Mouse (Mus musculus) heart, embryonic 15.5 days (tissue): Measurements from ENCODE around the gene Dnajb8. TPM values are rescaled to one million over a fixed set of nuclear protein-coding genes. Genes with fewer than 3 reads are reported as not detected.

Source experiments
- ATAC-seq: fragments of 200-750 bp; cut with Nextera tagmentation; replicated peaks from 2 replicates; pipeline ENCODE4 v1.8.0; 2017; ENCODE audit warnings: low read depth, moderate TSS enrichment; ENCODE audit not compliant: insufficient number of reproducible peaks, insufficient read depth, low FRiP score
- H3K27ac ChIP-seq: fragments of 300-500 bp; sonication (generic); 2 replicates; pipeline ENCODE4 v1.5.1; 2015; ENCODE audit warnings: mild to moderate bottlenecking, inconsistent platforms
- H3K27me3 ChIP-seq: fragments of 300-500 bp; sonication (generic); 2 replicates; pipeline ENCODE4 v1.6.1; 2015; ENCODE audit warnings: inconsistent platforms
- H3K36me3 ChIP-seq: fragments of 300-500 bp; sonication (generic); 2 replicates; pipeline ENCODE4 v1.6.1; 2015; ENCODE audit warnings: mild to moderate bottlenecking, inconsistent platforms
- H3K4me1 ChIP-seq: fragments of 300-500 bp; sonication (generic); replicated peaks from 2 replicates; pipeline ENCODE4 v1.6.1; 2015; ENCODE audit warnings: inconsistent platforms
- H3K4me2 ChIP-seq: fragments of 300-500 bp; sonication (generic); 2 replicates; pipeline ENCODE4 v1.6.1; 2015; ENCODE audit warnings: inconsistent platforms, mild to moderate bottlenecking, moderate library complexity
- H3K4me3 ChIP-seq: fragments of 300-500 bp; sonication (generic); 2 replicates; pipeline ENCODE4 v1.5.1; 2015; ENCODE audit warnings: mild to moderate bottlenecking, inconsistent platforms
- H3K9ac ChIP-seq: fragments of 300-500 bp; sonication (generic); 2 replicates; pipeline ENCODE4 v1.6.1; 2015; ENCODE audit warnings: mild to moderate bottlenecking, inconsistent platforms
- H3K9me3 ChIP-seq: fragments of 300-500 bp; sonication (generic); replicated peaks from 2 replicates; pipeline ENCODE4 v1.6.1; 2016; ENCODE audit warnings: inconsistent platforms
- WGBS: fragments of 180-500 bp; shearing (Covaris S2); methylation state at CpG from one replicate; pipeline ENCODE4 v1.1.7; 2015; ENCODE audit warnings: mixed read lengths; 5-methylcytosine and 5-hydroxymethylcytosine counted together
- polyA plus RNA-seq: library from polyadenylated mRNA; unstranded; fragments of >200 nt; fragmentation: Nextera tagmentation; extraction: Ambion mirVana; gene quantifications from 2 replicates; pipeline ENCODE4 v1.2.1, GENCODE M21; 2015

The Dnajb8 gene
- polyA plus RNA-seq, 1 experiment from 2014 or later: not detected

DNA sequence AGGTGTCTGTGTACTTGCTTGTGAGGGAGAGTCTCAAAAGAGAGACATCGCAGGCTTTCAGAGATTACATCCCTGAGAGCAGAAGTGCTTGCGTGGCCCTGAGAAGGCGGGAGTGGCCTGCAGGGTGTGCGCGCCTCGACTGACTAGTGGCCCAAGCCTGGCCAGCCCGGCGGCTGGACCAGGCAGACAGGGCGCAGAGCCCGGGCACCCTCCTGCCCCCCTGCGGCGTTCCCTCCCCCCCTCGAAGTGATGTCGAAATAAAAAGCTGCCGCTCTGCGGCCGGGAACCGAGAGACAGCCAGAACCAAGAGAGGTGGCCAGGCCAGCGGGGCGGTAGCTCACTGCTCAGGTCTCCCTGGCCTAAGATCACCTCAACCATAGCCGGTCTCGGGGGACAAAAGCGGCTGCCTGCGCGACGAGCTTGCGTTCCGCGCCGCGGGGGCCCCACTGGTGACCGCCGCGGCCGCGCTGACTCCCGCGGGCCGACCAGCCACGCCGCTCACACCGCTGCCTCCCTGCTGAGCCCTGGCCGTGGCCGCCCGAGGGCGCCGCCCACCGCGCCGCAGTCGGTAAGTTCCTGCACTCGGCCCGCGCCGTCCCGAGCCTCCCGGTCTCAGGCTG lies 28.5 kb upstream of the Dnajb8 start, which contains the start of gene Gata2:
Gata2 (plus strand) TSS at position 459 of the 620 bp plus-strand sequence.
- no peaks in the 10 kb centered on the region for H3K9me3 ChIP-seq
- 3% methylated on average over 57 of the region's 57 CpGs for WGBS
- H3K4me2 ChIP-seq: peak within 1 kb of the TSS; percentile 74
- ATAC-seq: no peak
- peaks cover 54% of the 10 kb centered on the region for H3K4me1 ChIP-seq
- H3K9ac ChIP-seq: peak within 1 kb of the TSS; percentile 47
- H3K36me3 ChIP-seq: no peaks in the 10 kb centered on the region
- no peak within 1 kb of the TSS; the same call in 1 of the 2 replicates for H3K27ac ChIP-seq
- H3K27me3 ChIP-seq: peaks cover 99% of the 10 kb centered on the region
- peak within 1 kb of the TSS; percentile 43 for H3K4me3 ChIP-seq

DNA sequence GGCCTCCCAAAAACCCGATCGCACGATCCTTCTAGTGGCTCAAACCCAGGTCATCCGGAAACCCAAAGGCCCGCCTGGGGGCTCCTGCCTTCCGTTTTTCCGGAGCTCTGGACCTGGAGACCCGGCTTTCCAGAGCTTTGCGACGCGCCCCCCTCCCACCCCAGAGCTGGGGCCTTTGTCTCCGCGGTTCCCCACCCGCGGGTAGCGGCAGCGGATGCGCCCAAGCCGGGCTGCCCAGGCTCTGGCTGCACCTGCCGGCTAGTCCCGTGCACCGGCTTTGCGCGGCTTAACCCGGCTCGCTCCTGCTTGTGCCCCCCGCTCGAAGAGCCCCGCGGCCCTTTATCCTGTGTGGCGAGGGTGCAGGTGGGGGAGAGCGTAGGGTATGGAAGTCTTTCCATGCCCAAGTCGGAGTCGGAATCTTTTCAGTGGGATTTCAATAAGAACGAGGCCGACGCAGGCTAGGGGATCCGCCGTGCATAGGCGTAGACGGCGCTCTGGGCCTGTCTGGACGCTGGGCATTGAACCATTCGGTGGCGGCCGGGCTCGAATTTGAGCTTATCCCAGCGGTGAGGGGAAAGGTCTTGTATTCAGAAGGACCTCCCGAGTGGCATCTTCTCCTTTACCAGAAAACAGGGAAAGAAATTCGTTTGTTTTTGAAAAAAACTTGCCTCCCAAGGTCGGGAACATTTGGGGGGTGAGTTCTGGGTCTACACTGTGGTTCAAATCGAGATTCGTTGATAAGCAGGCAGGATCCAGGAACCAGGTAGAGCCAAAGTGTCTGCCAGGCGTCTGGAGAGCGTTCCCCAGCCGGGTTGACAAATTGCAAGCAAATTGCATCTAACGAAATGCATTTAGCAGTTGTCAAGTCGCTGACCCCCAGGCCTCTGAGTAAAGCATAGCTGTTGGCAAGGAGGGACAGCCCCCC lies 27.8 kb upstream of the Dnajb8 start:
- Histone ChIP-seq H3K36me3 (no peaks in the 10 kb centered on the region), H3K4me3 (peak overlapping the region; percentile 43), H3K4me2 (peak overlapping the region; percentile 74), H3K4me1 (peaks cover 58% of the 10 kb centered on the region), H3K27ac (no peak overlapping the region), H3K9me3 (no peaks in the 10 kb centered on the region), H3K9ac (peak overlapping the region; percentile 47; the same call in 1 of the 2 replicates), H3K27me3 (peaks cover 99% of the 10 kb centered on the region)
- 4% methylated on average over 58 of the region's 58 CpGs for WGBS
- ATAC-seq: no peak

DNA sequence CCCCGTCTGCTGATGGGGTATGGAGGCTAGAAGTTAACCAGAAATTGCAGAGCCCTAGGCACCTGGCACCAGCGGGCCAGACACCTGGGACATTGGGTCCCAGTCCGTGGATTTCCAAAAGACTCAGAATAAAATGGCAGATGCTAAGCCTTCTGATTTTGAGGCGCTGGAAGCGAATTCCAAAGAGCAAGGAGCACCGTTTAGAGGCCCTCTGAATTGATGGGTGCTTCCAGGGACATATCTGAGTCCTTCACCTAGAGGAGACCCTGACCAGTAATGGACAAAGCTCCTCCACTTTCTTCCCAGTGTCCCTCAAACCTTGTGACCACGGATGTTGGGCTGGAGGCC lies 27.1 kb upstream of the Dnajb8 start:
- ATAC-seq: no peak
- peaks cover 99% of the 10 kb centered on the region for H3K27me3 ChIP-seq
- peak overlapping the region; percentile 74; the same call in 1 of the 2 replicates for H3K4me2 ChIP-seq
- no peak overlapping the region for H3K4me3 ChIP-seq
- peaks cover 58% of the 10 kb centered on the region for H3K4me1 ChIP-seq
- no peaks in the 10 kb centered on the region for H3K36me3 ChIP-seq
- no peak overlapping the region for H3K27ac ChIP-seq
- no peak overlapping the region for H3K9ac ChIP-seq
- H3K9me3 ChIP-seq: no peaks in the 10 kb centered on the region
- WGBS: 21% methylated on average over 7 of the region's 7 CpGs

DNA sequence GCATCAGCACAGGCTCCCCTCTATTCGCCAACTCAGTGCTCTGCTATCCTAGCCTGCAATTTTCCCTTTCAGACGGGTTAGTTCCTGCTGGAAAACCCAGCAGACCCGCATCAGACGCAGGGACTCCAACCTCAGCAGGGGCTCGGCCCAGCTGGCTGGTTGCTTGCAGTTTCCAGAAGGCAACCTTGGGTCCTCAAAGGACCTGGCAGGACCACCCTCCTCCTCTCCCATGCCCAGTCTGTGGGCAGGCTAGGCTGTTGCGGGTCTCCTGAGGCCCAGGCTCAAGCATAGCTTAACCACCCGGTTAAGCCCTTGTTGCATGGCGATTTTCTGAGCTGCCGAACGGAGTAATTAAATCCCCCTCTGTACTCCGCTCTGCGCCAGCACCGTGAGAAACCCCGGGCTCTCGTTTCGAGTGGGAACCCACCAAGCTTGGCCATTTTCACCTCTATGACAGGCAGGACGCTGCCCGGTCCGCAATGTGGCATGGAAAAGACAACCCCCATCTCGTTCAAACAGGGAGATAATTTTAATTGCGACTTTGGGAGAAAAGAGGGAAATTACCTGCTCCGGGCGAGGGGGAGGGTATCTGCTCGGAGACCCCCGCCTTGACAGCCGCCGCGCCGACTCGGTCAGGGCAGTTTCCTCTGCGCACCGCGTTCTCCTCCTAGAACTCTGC lies 25.9 kb upstream of the Dnajb8 start:
- Histone ChIP-seq H3K36me3 (no peaks in the 10 kb centered on the region), H3K9ac (peak overlapping the region; percentile 54), H3K9me3 (no peaks in the 10 kb centered on the region), H3K4me1 (peaks cover 47% of the 10 kb centered on the region), H3K4me2 (peak overlapping the region; percentile 83), H3K4me3 (peak overlapping the region; percentile 60), H3K27ac (peak overlapping the region; percentile 54), H3K27me3 (peaks cover 99% of the 10 kb centered on the region)
- no peak for ATAC-seq
- 10% methylated on average over 33 of the region's 33 CpGs for WGBS

DNA sequence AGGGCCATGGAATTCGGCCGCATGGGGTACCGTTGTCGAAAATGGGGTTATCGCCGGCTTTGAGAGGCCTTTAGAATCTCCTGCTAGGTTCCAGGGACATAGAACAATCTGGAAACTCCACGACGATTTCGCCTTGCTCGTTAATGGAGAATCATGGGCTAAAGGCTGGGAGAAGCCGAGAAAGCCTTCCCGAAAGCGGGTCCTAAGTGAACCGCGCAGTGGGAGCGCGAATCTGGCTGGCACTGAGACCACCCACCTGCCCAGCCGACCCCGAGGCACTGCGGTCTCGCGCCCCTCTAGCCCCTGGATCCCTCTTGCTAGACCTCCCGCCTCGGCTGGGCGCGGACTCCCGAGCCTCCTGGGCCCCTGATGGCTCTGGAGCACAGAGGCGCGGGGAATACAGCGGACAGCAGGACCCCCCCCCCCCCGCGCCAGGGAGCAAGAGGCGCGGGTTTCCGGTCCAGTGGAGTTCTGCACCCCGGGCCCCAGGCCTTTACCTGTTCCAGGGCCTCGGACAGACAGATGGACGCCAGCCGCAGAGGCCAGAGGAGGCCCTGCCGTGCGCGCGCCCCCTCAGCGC lies 25.2 kb upstream of the Dnajb8 start:
- Histone ChIP-seq H3K27ac (peak overlapping the region; percentile 54), H3K27me3 (peaks cover 99% of the 10 kb centered on the region), H3K9ac (peak overlapping the region; percentile 54), H3K4me3 (peak overlapping the region; percentile 60), H3K4me2 (peak overlapping the region; percentile 83), H3K36me3 (no peaks in the 10 kb centered on the region), H3K4me1 (peaks cover 47% of the 10 kb centered on the region), H3K9me3 (no peaks in the 10 kb centered on the region)
- ATAC-seq: no peak
- whole genome bisulfite sequencing: 2% methylated on average over 40 of the region's 44 CpGs

DNA sequence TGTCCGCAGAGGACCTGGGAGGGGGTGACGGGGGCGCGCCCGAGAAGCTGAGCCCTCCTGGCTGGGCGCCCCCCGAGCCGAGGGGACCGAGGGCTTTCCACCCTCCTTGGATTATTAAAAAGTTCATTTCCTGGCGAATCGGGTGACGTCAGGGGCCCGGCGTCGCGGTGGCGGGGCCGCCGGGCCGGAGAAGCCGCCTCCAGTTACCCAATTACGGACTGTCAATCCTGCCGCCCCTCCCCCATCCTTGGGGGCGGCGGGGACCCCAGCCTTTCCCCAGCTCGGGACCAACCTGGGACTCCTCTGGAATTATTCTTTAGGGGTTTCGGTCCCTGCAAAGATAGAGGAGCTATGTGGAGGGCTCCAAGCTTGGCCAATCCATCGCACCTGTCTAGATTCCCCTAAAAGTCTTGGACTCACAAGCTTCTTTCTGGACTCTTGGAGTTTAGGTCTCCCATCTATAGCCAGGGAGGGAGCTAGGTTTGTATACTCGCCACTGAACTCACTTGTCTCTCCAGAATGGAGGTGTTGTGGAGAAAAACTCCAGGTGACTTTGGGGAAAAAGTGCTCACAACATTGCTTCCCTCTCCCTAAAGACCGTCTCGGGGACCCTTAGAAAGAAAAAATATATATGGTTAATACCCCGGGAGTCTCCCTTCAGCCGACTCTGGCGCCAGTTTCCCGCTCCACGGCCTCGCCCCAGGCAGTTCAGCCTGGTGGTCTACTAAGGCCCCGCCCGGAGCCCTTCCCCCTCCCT lies 24.6 kb upstream of the Dnajb8 start:
- Histone ChIP-seq H3K27me3 (peaks cover 99% of the 10 kb centered on the region), H3K9me3 (no peaks in the 10 kb centered on the region), H3K4me2 (peak overlapping the region; percentile 83), H3K4me1 (peaks cover 47% of the 10 kb centered on the region), H3K36me3 (no peaks in the 10 kb centered on the region), H3K27ac (peak overlapping the region; percentile 56), H3K9ac (peak overlapping the region; percentile 54), H3K4me3 (peak overlapping the region; percentile 60)
- no peak for ATAC-seq
- WGBS: 1% methylated on average over 33 of the region's 39 CpGs

DNA sequence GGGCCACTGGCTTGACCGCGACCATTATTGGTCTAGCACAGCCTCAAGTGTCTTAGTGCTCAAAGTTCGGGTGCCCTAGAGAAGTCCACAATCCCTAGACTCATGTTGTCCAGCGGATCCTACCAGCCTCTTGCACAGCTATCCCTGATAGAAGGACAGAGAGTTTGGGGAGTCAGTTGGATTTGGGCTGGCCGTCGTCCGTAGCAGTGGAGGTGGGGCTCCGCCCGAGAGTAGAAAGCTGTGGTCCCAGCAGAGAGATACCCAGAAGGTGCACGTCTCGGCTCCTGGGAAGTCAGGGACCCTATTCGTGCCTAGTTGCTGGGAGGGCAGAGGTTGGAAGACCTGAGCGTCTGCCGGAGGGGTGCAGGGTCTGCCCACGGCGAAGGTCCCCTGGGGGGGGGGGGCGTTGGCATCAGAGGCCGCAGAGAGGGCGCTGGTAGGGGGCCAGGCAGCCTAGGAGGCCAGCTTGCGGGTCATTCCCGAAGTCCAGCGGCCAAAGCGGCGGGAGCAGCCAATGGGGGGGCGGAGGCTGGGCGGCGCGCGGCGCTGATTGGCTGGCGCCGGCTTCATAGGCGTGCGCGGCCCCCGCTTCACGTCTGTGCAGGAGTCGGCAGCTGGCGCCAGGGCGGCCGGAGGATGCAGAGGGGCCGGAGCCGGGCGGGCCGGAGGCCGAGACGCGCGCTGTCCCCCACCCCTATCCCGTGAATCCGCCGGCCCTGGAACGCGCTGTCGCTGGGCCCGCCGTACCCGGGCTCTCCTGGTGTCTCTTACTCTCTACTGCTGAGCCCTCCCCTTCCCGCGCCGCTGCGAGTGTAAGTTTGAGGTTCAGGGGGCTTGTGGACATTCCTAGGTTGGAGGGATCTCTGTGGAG lies 23.8 kb upstream of the Dnajb8 start:
- Histone ChIP-seq H3K27me3 (peaks cover 98% of the 10 kb centered on the region), H3K4me3 (peak overlapping the region; percentile 60), H3K4me1 (peaks cover 53% of the 10 kb centered on the region), H3K9ac (peak overlapping the region; percentile 56), H3K27ac (peak overlapping the region; percentile 56), H3K36me3 (no peaks in the 10 kb centered on the region), H3K4me2 (peak overlapping the region; percentile 83), H3K9me3 (no peaks in the 10 kb centered on the region)
- ATAC-seq: peak; percentile 75
- WGBS: under 1% methylated on average over 55 of the region's 62 CpGs

DNA sequence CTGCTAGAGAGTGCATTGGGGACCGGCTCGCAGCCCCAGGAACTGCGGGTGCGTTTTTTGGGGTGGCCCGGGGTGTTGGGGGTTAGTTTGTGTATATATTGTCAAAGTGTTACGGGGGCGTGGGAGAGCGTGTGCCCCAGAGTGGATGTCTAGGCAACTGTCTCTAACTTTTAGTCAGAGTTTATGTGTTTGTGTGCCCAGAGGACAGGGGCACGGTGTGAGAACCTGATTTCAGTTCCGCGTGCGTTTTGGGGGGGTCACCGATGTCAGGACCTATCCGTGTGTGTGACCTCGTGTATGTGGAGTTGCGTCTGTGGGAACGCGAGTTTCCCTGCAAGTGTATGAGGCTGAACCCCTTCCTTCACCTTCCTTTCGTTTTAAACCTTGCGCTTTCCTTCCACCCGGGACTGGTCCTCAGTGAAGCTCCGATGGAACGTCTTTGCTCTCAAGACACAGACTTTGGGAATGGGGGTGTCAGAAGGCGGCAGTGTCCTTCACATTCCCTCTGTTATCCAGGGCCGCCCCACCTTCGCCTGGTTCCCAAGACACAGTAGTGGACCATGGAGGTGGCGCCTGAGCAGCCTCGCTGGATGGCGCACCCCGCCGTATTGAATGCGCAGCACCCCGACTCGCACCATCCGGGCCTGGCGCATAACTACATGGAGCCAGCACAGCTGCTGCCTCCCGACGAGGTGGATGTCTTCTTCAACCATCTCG lies 22.9 kb upstream of the Dnajb8 start:
- Histone ChIP-seq H3K4me2 (peak overlapping the region; percentile 83), H3K27ac (peak overlapping the region; percentile 42; the same call in 1 of the 2 replicates), H3K27me3 (peaks cover 98% of the 10 kb centered on the region), H3K9me3 (no peaks in the 10 kb centered on the region), H3K4me3 (peak overlapping the region; percentile 60), H3K36me3 (no peaks in the 10 kb centered on the region), H3K4me1 (peaks cover 47% of the 10 kb centered on the region), H3K9ac (peak overlapping the region; percentile 56)
- 1% methylated on average over 39 of the region's 39 CpGs for WGBS
- no peak for ATAC-seq
